Comparison of ENCODE assay signal across 15 mouse cellular contexts in the genomic region with DNA sequence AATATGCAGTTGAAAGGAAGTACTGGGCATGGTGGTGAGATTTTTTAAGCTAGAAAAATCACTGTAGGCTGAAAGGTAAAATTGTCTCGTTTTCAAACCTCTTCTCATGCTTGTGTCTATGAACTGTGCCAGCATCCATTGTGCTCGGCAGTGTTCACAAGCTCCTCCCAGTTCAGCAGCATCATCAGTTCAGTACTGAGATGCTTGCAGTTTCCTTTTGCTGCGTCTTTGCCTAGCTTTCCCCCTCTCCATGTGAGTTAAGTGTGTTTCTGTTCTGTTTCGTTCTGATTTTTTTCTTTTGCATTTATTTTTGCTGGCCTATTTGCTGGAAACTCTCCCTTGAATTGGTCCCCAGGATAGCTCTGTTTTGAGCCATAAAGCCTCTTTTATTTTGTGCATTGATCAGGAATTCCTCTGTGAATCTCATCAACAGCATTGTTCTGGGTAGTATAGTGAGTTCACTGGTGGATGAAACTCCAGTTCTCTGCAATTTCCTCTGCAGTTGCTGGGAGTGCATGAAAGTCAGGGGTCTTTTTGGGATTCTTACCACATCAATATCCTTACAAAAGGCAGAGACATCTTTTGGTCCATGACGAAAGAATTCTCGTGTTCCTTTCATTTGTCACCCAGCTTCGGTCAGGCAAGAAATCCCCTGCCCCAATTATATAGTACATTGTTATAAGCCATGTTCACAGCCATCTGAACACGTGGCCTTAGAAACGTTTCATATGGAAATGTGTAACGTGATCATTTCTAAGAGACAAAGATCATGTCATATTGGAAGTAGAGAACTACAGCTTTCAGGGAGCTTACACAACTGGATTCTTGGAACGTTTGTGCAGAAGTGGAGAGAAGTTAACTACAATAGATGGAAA.
A peak's percentile ranks its signal among the peaks of the same experiment; 100 is the strongest.
DNase-seq lines count a peak whose midpoint lies in the region; ATAC-seq lines count a peak whose summit lies in the region.
"Had no signal": no experiment of that assay in that cellular context is flagged by ENCODE, and none has a peak within 500 bp of the region (broad histone marks: within the 10 kb centered on the region; RNA-seq: fewer than 3 reads in every experiment).

No protein-coding gene starts in this region.

- 0 out of 2 replicates have a peak overlapping the region, but pooled peaks have one; percentile 2 for H3K4me3 ChIP-seq in forebrain, embryonic 14.5 days (ENCODE audit: low read depth, low read length)
- no peak overlapping the region for H3K4me3 ChIP-seq in hindbrain, embryonic 16.5 days (ENCODE audit: low read length)
- no peak overlapping the region for H3K4me3 ChIP-seq in neural tube, embryonic 13.5 days

- no peaks in the 10 kb centered on the region for H3K27me3 ChIP-seq in forebrain, embryonic 14.5 days (replicated peaks; ENCODE audit: control insufficient read depth, insufficient read depth, low read length)
- H3K27me3 ChIP-seq in hindbrain, embryonic 16.5 days (replicated peaks; ENCODE audit: control insufficient read depth, insufficient read depth, low read length) = no peaks in the 10 kb centered on the region
- no peaks in the 10 kb centered on the region for H3K27me3 ChIP-seq in neural tube, embryonic 13.5 days

- H3K9me3 ChIP-seq in forebrain, embryonic 14.5 days (replicated peaks; ENCODE audit: control insufficient read depth, low read length) = no peaks in the 10 kb centered on the region
- H3K9me3 ChIP-seq in hindbrain, embryonic 16.5 days (ENCODE audit: control insufficient read depth, low read length) = no peaks in the 10 kb centered on the region
- H3K9me3 ChIP-seq in neural tube, embryonic 13.5 days = no peaks in the 10 kb centered on the region

- H3K4me1 ChIP-seq in forebrain, embryonic 14.5 days (ENCODE audit: control insufficient read depth, insufficient read depth, low read length) = no peaks in the 10 kb centered on the region; the same call in 1 of the 2 replicates
- H3K4me1 ChIP-seq in hindbrain, embryonic 16.5 days (ENCODE audit: control insufficient read depth, insufficient read depth, low read depth, low read length) = peaks cover 5% of the 10 kb centered on the region; the same call in 1 of the 2 replicates
- 0 out of 2 replicates have a peak, but pooled peaks cover 4% of the 10 kb centered on the region for H3K4me1 ChIP-seq in neural tube, embryonic 13.5 days (replicated peaks)

- H3K9ac ChIP-seq in forebrain, embryonic 14.5 days (ENCODE audit: low read length) = no peak overlapping the region
- no peak overlapping the region for H3K9ac ChIP-seq in hindbrain, embryonic 16.5 days (ENCODE audit: low read depth, low read length)
- no peak overlapping the region for H3K9ac ChIP-seq in neural tube, embryonic 13.5 days
- H3K9ac ChIP-seq: liver, embryonic 14.5 days had no signal

- H3K36me3 ChIP-seq in forebrain, embryonic 14.5 days (ENCODE audit: control insufficient read depth, insufficient read depth, low read length) = no peaks in the 10 kb centered on the region
- no peaks in the 10 kb centered on the region for H3K36me3 ChIP-seq in hindbrain, embryonic 16.5 days (ENCODE audit: control insufficient read depth, insufficient read depth, low read length)
- H3K36me3 ChIP-seq in neural tube, embryonic 13.5 days = no peaks in the 10 kb centered on the region

- peak; percentile 12 to 15 for DNase-seq in cerebellum, postnatal 10 days
- DNase-seq in cerebellum, adult 11-12 months = no peak
- DNase-seq in forebrain, embryonic 14.5 days (ENCODE audit: low spot score) = peak; percentile 67
- no peak for DNase-seq in adrenal gland, postnatal 4 days (ENCODE audit: low spot score in 2 of 2)
- no peak for DNase-seq in kidney, postnatal 14 days
- DNase-seq in cerebellum, adult 11 months = no peak
- DNase-seq: adrenal gland, adult 2 months; cerebellum, postnatal 36 days; heart, postnatal 14 days; kidney, adult 18-20 months; lung, postnatal 4 days; spleen, adult 18-20 months had no signal

- 14% methylated on average over 11 of the region's 11 CpGs for WGBS in forebrain, embryonic 14.5 days
- 25% methylated on average over 11 of the region's 11 CpGs for WGBS in hindbrain, embryonic 16.5 days
- 44% methylated on average over 11 of the region's 11 CpGs for WGBS in neural tube, embryonic 13.5 days

- ATAC-seq in forebrain, embryonic 14.5 days = peak; percentile 94
- ATAC-seq in hindbrain, embryonic 16.5 days = peak; percentile 86
- ATAC-seq in neural tube, embryonic 13.5 days (ENCODE audit: low read depth) = peak; percentile 69; the same call in 1 of the 2 replicates

- peak overlapping the region; percentile 36; the same call in 1 of the 2 replicates for H3K4me2 ChIP-seq in forebrain, embryonic 14.5 days (ENCODE audit: low read length)
- peak overlapping the region; percentile 37 for H3K4me2 ChIP-seq in hindbrain, embryonic 16.5 days (ENCODE audit: low read length)
- H3K4me2 ChIP-seq in neural tube, embryonic 13.5 days = peak overlapping the region; percentile 31

- no peak overlapping the region for H3K27ac ChIP-seq in forebrain, embryonic 14.5 days (ENCODE audit: low read depth, low read length)
- H3K27ac ChIP-seq in hindbrain, embryonic 16.5 days (ENCODE audit: low read depth, low read length) = peak overlapping the region; percentile 8; the same call in 1 of the 2 replicates
- no peak overlapping the region for H3K27ac ChIP-seq in neural tube, embryonic 13.5 days (replicated peaks)
- H3K27ac ChIP-seq: liver, embryonic 14.5 days had no signal

Comparison
In these comparisons a context has a peak if more than half of its experiments do, and no peak if none do; other contexts are left out.
1. DNase-seq: peak in cerebellum, postnatal 10 days (2 of 2) and forebrain, embryonic 14.5 days (single experiment); none in cerebellum, adult 11-12 months (single experiment), adrenal gland, postnatal 4 days (0 of 2), kidney, postnatal 14 days (single experiment) and cerebellum, adult 11 months (single experiment).
2. Peak in every context shown above with its lines, with median percentiles within 50 percentile points of each other: ATAC-seq and H3K4me2 ChIP-seq.